Comparison of ENCODE assay signal across 7 mouse cellular contexts in the genomic region with DNA sequence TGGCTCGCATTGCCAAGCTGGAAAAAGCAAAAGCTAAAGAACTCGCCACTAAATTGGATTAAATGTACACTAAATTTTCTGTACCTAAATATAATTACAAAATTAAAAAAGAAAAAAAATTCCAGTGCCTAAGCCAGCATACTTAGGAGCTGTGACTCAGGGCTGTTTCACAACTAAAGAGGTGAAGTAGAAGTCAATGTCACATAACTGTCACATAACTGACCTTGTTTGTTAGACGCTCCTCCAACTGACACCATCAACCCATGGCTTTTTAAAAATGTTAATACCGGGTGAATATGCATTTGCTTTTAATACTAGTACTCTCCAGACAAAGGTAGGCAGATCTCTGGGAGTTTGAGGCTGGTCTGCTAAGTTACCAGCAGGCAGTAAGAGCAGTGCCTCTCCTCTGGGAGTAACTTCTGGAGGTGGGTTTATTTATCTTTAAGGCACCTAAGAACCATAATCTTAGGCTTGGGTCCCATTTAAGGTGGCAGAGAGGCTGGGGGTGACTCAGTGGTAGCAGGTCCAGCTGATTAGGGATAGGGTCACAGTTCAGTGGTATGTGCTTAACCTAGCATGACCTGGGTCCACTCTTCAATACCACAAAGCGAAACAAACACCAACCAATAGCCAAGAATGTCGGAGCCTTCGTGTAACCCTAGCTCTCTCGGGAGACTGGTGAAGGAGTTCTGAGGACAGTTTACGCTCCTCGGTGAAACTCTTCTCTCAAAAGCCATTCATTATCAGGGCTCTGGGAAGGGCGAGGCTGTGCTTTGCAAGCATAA. TPM values are rescaled to one million over a fixed set of nuclear protein-coding genes. Genes with fewer than 3 reads are reported as not detected.
A peak's percentile ranks its signal among the peaks of the same experiment; 100 is the strongest.
DNase-seq lines count a peak whose midpoint lies in the region; ATAC-seq and TF ChIP-seq lines count a peak whose summit lies in the region.

No protein-coding gene starts in this region.

- H3K9ac ChIP-seq in forebrain, embryonic 15.5 days (replicated peaks) = peak overlapping the region; percentile 98
- H3K9ac ChIP-seq in liver, embryonic 13.5 days = peak overlapping the region; percentile 96

- WGBS in forebrain, embryonic 15.5 days = 80% methylated on average over 11 of the region's 11 CpGs
- WGBS in liver, embryonic 13.5 days (ENCODE audit: insufficient replicate concordance) = 53% methylated on average over 11 of the region's 11 CpGs

- H3K27ac ChIP-seq in testis, adult 2 months (ENCODE audit: control insufficient read depth, insufficient read depth, low read depth, low read length) = no peak overlapping the region
- H3K27ac ChIP-seq in forebrain, embryonic 15.5 days (replicated peaks) = no peak overlapping the region
- peak overlapping the region; percentile 92 for H3K27ac ChIP-seq in liver, embryonic 13.5 days

- peak overlapping the region; percentile 61 for H3K4me3 ChIP-seq in testis, adult 2 months (ENCODE audit: control insufficient read depth, low read depth, low read length)
- peak overlapping the region; percentile 99 for H3K4me3 ChIP-seq in forebrain, embryonic 15.5 days
- H3K4me3 ChIP-seq in liver, embryonic 13.5 days (replicated peaks) = peak overlapping the region; percentile 81

- no peaks in the 10 kb centered on the region for H3K27me3 ChIP-seq in testis, adult 2 months (ENCODE audit: control insufficient read depth, insufficient read depth, low read length)
- no peaks in the 10 kb centered on the region for H3K27me3 ChIP-seq in forebrain, embryonic 15.5 days
- H3K27me3 ChIP-seq in liver, embryonic 13.5 days = no peaks in the 10 kb centered on the region

- no peak for TF ChIP-seq POLR2A in testis, adult 2 months (IDR thresholded peaks at IDR 0.05; ENCODE audit: control insufficient read depth, low read depth, low read length)

- H3K9me3 ChIP-seq in forebrain, embryonic 15.5 days = no peaks in the 10 kb centered on the region
- H3K9me3 ChIP-seq in liver, embryonic 13.5 days (replicated peaks) = no peaks in the 10 kb centered on the region

- peak overlapping the region; percentile 87 for H3K4me2 ChIP-seq in forebrain, embryonic 15.5 days (replicated peaks)
- H3K4me2 ChIP-seq in liver, embryonic 13.5 days = peak overlapping the region; percentile 78

- no peak for TF ChIP-seq CTCF in testis, adult 2 months (IDR thresholded peaks at IDR 0.05; ENCODE audit: control insufficient read depth, insufficient read depth, insufficient replicate concordance, low read depth, low read length)

- peaks cover under 1% of the 10 kb centered on the region; the same call in 1 of the 2 replicates for H3K36me3 ChIP-seq in testis, adult 2 months (ENCODE audit: control insufficient read depth, insufficient read depth, low read length)
- H3K36me3 ChIP-seq in forebrain, embryonic 15.5 days = peaks cover 3% of the 10 kb centered on the region
- peaks cover 15% of the 10 kb centered on the region for H3K36me3 ChIP-seq in liver, embryonic 13.5 days

- H3K4me1 ChIP-seq in testis, adult 2 months (ENCODE audit: control insufficient read depth, insufficient read depth, low read length) = peaks cover 4% of the 10 kb centered on the region
- H3K4me1 ChIP-seq in forebrain, embryonic 15.5 days = peaks cover 33% of the 10 kb centered on the region
- H3K4me1 ChIP-seq in liver, embryonic 13.5 days (replicated peaks) = peaks cover 53% of the 10 kb centered on the region

- no peak for DNase-seq in testis, postnatal 14 days (ENCODE audit: low spot score)
- DNase-seq in liver, embryonic 13.5 days = no peak
- no peak for DNase-seq in thymus, postnatal 0 days (ENCODE audit: low spot score)
- no peak for DNase-seq in ovary, adult 18-20 months (ENCODE audit: low spot score)
- no peak for DNase-seq in cerebellum, adult 9-10 months

- no peak for ATAC-seq in forebrain, embryonic 15.5 days (replicated peaks)
- no peak for ATAC-seq in liver, embryonic 13.5 days (ENCODE audit: low read depth)

RNA-seq across cellular contexts. Expression of gene Coq9, which starts 1.5 kb away (rescaled TPM):
- polyA plus RNA-seq in testis, adult 2 months (2012; rRNA removed) = 52.1 and 74.1 TPM in 2 replicates
- 57.2 and 59.6 TPM in 2 replicates for polyA plus RNA-seq in forebrain, embryonic 15.5 days (2015; fragmentation: Nextera tagmentation; extraction: Ambion mirVana)
- 51.4 and 51.5 TPM in 2 replicates for polyA plus RNA-seq in liver, embryonic 13.5 days (2015; fragmentation: Nextera tagmentation; extraction: Ambion mirVana)
- 45.5 and 48.3 TPM in 2 replicates for polyA plus RNA-seq in thymus, postnatal 0 days (2015; fragmentation: Nextera tagmentation; extraction: Ambion mirVana)

RNA-seq across cellular contexts. Expression of gene Ciapin1, which starts 1.5 kb away (rescaled TPM):
- polyA plus RNA-seq in testis, adult 2 months (2012; rRNA removed) = 58.3 and 77.3 TPM in 2 replicates
- polyA plus RNA-seq in forebrain, embryonic 15.5 days (2015; fragmentation: Nextera tagmentation; extraction: Ambion mirVana) = 144 and 145 TPM in 2 replicates
- 66.7 and 68.0 TPM in 2 replicates for polyA plus RNA-seq in liver, embryonic 13.5 days (2015; fragmentation: Nextera tagmentation; extraction: Ambion mirVana)
- 103 and 112 TPM in 2 replicates for polyA plus RNA-seq in thymus, postnatal 0 days (2015; fragmentation: Nextera tagmentation; extraction: Ambion mirVana)

RNA-seq across cellular contexts. Expression of gene Polr2c, which starts 20.6 kb away (rescaled TPM):
- polyA plus RNA-seq in testis, adult 2 months (2012; rRNA removed) = 54.8 and 58.9 TPM in 2 replicates
- 150 and 153 TPM in 2 replicates for polyA plus RNA-seq in forebrain, embryonic 15.5 days (2015; fragmentation: Nextera tagmentation; extraction: Ambion mirVana)
- polyA plus RNA-seq in liver, embryonic 13.5 days (2015; fragmentation: Nextera tagmentation; extraction: Ambion mirVana) = 94.5 and 95.3 TPM in 2 replicates
- 139 and 145 TPM in 2 replicates for polyA plus RNA-seq in thymus, postnatal 0 days (2015; fragmentation: Nextera tagmentation; extraction: Ambion mirVana)

RNA-seq across cellular contexts. Expression of gene Ccl17, which starts 26.4 kb away (rescaled TPM):
- polyA plus RNA-seq in testis, adult 2 months (2012; rRNA removed) = 2.0 and 2.7 TPM in 2 replicates
- polyA plus RNA-seq in forebrain, embryonic 15.5 days (2015; fragmentation: Nextera tagmentation; extraction: Ambion mirVana) = 0.82 and 0.87 TPM in 2 replicates
- polyA plus RNA-seq in liver, embryonic 13.5 days (2015; fragmentation: Nextera tagmentation; extraction: Ambion mirVana) = 0.36 and 0.48 TPM in 2 replicates
- 23.8 and 28.6 TPM in 2 replicates for polyA plus RNA-seq in thymus, postnatal 0 days (2015; fragmentation: Nextera tagmentation; extraction: Ambion mirVana)

RNA-seq across cellular contexts. Expression of gene Dok4, which starts 39.5 kb away (rescaled TPM):
- 1.5 and 1.6 TPM in 2 replicates for polyA plus RNA-seq in testis, adult 2 months (2012; rRNA removed)
- polyA plus RNA-seq in forebrain, embryonic 15.5 days (2015; fragmentation: Nextera tagmentation; extraction: Ambion mirVana) = 63.6 and 69.2 TPM in 2 replicates
- polyA plus RNA-seq in liver, embryonic 13.5 days (2015; fragmentation: Nextera tagmentation; extraction: Ambion mirVana) = 9.3 and 9.8 TPM in 2 replicates
- 3.8 TPM in 2 replicates for polyA plus RNA-seq in thymus, postnatal 0 days (2015; fragmentation: Nextera tagmentation; extraction: Ambion mirVana)
